Mouse (Mus musculus) left cerebral cortex, postnatal 4 days (tissue): ENCODE measurements around the gene Lmbr1l. TPM values are rescaled to one million over a fixed set of nuclear protein-coding genes. Genes with fewer than 3 reads are reported as not detected.
A peak's percentile ranks its signal among the peaks of the same experiment; 100 is the strongest.
"Not testable (repeated sequence)": the region's sequence is repeated elsewhere in the genome, so short reads cannot be mapped to it uniquely, and the experiment has no call there.

Source experiments
- DNase-seq: peaks from one replicate; pipeline ENCODE4 v3.0.0-alpha.2; 2022
- intact Hi-C: fragments of 180-260 bp; cut with DNase I; formaldehyde crosslinking; loops from one replicate; pipeline ENCODE4 v1.15.1; 2025
- total RNA-seq, 2 experiments: library from RNA; stranded (reverse); gene quantifications; 2 replicates each; pipeline ENCODE4 v1.2.3; 2021

Lmbr1l gene
- total RNA-seq: 10 to 100 TPM; 31.4 to 42.2 TPM

DNA sequence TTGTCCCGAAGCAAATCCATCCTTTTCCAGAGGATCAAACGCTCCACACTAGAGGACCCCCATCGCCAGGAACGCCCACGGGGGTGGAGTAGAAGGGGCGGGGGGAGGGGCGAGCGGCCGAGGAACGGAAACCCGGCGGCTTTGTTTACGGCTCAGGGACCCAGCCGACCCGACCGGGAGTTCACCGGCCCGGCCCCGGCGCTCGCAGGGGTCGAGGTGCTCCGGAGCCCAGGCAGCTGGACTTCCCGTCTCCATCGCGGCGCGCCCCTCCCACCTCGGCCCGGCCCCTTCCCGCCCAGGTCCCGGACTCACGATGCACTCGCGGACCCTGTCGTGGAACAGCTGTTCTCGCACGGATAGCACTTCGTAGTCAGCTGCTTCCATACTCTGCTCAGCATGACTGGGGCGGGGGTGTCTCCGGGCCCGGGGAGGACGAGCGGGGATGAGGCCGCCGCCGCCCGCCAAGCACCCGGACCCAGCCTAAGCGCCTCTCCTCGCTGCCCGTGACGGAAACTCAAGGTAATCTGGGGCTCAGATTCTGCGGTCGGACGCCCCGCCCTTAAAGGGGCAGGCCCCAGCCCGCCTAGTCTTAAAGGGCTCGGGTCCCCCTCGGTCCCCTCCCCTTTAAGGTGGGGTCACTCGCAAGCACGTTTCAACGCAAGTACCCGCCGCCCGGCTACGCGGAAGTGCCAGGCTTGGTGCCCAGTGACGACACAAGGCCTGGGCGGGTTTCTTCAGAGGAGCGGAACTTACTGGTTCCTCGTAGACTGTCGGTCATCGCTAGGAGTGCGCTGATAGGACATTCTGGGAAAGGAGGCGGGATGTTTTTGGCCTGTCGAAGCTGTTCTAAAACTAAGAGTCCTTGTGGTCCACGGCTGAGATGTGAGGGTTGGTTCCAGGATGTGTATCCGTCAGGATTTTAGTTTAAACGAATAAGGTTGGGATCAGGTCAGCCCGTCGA is at the start of gene Lmbr1l:
Lmbr1l (minus strand) TSS at position 694 of the 961 bp plus-strand sequence.
- intact Hi-C loops: loop anchor here (5.0 kb wide), 1 partner anchor 36 kb away; no protein-coding TSS in a partner anchor

DNA sequence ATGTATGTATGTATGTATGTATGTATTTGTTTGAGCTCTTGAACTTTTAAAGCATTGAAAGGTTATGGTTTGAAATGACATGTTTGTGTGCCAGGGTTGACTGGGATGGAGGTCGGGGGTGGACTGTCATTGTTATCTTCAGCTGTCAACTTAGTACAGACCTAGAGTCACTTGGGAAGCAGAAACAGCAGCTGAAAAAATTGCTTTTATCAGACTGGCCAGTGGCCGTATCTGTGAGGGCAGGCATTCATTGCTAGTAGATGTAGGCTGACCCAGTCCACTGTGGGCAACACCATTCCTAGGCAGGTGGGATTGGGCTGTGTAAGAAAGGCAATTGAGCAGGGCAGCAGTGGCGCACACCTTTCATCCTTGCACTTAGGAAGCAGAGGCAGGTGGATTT is 41.5 kb upstream of the Lmbr1l start:
- no peak for DNase-seq
- intact Hi-C loops: no loop called here

More for the DNA sequence above, at the start of gene Lmbr1l:
- peak; percentile 99 for DNase-seq

DNA sequence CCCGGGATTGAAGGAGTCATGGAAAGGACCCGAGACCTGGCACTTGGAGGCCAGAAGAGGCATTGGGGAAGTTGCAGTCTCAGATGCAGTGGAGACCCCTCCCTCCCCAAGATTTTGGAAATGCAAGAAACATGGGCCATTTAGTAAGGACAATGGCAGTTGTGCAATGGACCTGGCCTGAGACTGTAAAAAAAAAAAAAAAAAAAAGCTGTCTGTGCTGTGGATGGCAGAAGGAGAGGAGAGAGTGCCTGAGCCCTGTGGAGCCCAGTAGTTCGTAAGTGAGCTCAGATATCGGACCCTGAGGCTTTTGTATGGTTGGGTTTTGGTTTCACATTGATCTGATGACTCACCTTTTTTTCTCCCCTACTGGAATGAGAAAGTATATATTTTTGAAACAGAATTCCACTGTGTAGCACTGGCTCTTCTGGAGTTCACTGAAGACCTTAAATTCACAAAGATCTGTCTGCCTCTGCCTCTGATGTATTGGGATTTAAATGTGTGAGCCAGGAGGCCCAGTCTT is 40.9 kb upstream of the Lmbr1l start:
- intact Hi-C loops: no loop called here
- DNase-seq: no peak

DNA sequence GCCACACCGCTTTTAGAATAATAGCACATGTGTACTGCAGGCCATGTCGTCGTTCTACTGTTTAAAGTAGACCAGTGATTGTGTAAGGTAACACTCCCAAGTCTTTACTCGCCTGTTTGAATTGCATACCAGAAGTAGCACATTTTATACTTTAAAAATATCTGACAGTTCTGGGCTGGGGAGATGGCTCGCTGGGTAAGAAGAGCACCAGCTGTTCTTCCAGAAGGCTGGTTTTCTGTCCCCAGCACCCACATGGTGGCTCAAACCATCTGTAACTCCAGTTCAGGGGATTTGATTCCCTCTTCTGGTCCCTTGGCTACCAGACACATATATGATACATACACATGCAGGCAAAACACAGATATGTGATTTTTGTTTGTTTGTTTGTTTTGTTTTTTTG is 39.4 kb upstream of the Lmbr1l start:
- no peak for DNase-seq
- intact Hi-C loops: no loop called here

DNA sequence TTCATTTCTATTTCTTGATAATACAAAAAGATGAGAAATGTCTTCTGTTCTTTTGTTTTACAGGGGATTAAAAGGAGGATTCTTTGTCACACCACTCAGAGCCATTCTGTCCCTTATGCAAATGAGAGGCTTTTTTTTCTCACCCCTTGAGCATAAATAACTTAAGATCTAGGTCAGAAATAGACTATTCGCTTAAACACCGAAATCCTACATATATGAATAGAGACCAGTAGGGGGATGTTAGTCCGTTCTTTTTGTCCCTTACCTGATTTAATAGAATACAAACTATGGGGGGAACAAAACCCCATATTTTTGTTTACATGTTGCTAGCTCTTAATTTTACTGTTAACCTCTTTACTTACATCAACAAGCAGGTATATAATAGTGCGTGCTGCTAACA is 38.0 kb upstream of the Lmbr1l start:
- intact Hi-C loops: no loop called here
- DNase-seq: no peak

DNA sequence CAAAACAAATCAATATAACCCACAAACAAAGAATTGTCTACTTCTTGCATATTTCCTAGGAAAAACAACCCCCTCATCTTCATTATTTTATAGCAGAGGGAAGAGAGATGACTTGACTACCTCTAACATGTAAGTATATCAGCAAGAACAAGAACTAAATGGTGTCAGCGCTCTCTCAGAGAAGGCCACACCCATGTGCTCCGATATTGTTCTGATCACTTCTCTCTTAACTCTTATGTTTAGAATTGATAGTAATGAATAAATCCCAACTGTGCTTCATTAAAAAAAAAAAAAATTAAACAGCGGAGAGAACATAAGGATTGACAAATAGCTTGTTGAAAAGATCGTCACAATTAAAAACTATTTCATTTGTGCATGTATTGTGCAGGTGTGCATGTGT is 37.3 kb upstream of the Lmbr1l start:
- no peak for DNase-seq
- intact Hi-C loops: no loop called here

DNA sequence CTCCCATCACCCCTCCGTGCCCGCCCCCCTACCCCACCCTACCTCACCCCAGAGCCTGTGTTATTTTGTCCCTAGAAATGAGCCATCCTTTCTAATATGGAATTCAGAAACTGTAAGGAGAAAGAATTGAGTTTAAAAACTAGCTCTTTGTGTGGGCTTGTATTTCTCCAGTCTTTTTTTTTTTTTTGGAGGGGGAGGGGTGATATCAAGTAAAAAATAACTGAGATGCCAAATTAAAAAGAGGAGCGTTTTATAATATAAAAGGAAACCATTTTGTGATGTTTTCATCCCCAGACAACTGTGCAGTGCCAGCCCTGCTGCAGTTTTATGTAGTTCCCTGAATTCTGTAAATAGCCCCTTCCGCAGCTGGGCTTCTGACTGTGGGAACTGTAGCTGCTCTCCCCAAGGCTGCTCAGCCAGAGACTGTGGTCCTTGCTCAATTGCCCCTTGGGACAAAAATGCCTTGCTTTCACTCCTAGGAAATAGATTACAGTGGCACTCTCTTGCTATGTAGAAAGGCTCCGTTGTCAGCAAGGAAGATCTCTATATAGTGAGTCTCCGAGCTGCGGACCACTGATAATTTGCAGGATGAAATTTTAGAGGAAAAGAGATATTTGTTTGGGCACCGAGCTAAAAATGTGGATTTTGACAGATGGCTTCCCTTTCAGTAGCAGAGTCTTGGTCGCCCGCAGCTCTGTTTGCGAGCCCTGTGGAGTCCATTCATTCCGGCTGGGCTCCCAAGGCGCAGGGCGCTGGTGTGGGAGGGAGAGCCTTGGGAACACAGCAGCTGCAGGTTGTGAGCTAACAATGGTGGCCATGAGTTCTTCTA is 36.6 kb upstream of the Lmbr1l start:
- intact Hi-C loops: no loop called here
- DNase-seq: peak; percentile 66

DNA sequence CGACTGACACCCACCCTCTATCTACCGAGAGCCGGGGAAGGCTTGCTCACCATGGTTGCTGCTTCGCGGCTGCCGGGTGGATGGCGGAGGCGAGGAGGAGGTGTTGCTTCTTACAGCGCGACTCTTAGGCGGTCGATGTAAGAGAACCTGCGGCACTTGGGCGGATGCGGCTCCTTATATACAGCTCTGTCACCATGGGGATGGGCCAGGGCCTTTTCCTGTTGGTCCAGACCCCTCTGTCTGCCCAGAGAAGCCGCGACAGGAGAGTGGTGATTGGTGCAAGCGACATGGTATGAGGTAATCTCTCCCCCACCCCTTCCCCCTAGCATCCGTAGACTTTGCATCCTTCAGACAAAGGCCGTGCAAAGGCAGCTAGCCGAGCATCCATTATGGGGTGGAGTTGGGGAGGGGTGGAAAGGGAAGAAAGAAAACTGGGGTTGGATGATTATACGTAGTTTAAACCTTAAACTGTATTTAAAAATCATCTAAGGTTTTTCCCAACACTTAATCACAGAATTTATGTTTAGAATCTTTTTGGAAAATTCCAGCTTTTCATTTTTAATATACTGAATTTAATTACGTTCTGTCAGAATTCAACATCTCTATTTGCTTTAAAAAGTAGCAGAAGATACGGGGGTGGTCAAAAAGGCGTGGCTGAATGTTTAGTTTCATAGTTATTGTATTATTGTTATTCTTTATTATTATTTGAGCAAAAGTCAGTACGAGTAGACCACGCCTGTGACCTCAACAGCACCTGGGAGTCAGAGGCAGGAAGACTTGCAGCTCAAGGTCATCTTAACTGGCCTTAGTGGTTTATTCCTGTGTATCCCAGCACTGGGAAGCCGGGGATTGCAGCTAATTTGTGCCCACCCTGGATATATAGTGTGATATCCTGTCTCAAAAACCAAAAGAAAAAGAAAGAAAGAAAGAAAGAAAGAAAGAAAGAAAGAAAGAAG is 35.6 kb upstream of the Lmbr1l start, which contains the start of the genes Gm49450 and Tuba1a:
Gm49450 (minus strand) TSS at position 151 of the 956 bp plus-strand sequence.
Tuba1a (minus strand) TSS at position 303 of the 956 bp plus-strand sequence.
- intact Hi-C loops: loop anchor here (2.0 kb wide), 2 partner anchors 31 to 39 kb away; no protein-coding TSS in a partner anchor
- peak; percentile 98 for DNase-seq

DNA sequence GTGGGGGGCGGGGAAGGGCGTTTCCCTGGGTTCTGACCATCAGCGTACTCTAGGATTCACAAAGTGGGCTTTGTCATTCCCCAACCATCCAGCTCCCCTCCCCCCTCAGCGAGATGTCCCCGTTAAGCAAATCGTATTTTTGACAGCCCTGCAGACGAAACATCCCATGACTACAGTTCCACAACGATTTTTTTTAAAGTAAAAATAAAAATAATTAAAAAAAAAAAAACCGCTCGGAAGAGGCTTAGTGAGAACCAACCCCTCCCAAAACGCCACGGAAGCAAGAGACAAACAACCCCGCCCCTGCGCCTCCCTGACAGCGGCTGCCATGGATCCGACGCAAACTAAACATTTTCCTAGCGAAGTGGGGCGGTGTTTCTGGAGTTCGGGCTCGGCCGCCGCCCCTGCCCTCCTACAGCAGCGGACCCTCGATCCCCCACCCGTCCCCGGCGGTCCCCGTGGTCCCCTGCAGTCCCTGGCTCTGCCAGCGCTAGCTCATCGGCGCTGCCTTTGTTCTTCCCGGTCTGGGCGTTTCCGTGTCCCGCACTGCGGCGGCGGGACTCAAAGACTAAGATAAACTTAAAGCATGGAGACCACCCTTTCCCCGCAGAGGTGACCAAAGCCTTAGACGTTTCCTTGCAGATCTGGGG is 34.8 kb upstream of the Lmbr1l start:
- intact Hi-C loops: loop anchor here (2.0 kb wide), 2 partner anchors 32 to 40 kb away; no protein-coding TSS in a partner anchor
- peak; percentile 80 for DNase-seq

DNA sequence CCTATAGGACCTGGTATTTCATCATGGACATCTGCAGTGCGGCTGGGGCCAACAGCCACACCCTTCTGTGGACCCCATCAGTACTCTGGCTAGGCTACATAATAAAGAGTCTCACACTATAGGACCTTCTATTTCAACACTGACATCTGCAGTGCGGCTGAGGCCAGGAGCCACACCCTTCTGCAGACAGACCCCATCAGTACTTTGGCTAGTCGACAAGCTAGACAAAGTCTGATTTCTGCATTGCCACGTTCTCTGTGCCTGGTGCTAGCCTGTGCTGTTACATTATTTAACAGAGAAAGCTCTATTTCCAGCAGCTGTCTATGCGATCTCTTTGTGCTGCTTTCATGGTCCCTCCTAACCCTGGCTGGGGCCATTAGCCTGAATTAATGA is 34.0 kb upstream of the Lmbr1l start:
- DNase-seq: no peak
- intact Hi-C loops: loop anchor here (2.0 kb wide), 2 partner anchors 33 to 41 kb away; no protein-coding TSS in a partner anchor

DNA sequence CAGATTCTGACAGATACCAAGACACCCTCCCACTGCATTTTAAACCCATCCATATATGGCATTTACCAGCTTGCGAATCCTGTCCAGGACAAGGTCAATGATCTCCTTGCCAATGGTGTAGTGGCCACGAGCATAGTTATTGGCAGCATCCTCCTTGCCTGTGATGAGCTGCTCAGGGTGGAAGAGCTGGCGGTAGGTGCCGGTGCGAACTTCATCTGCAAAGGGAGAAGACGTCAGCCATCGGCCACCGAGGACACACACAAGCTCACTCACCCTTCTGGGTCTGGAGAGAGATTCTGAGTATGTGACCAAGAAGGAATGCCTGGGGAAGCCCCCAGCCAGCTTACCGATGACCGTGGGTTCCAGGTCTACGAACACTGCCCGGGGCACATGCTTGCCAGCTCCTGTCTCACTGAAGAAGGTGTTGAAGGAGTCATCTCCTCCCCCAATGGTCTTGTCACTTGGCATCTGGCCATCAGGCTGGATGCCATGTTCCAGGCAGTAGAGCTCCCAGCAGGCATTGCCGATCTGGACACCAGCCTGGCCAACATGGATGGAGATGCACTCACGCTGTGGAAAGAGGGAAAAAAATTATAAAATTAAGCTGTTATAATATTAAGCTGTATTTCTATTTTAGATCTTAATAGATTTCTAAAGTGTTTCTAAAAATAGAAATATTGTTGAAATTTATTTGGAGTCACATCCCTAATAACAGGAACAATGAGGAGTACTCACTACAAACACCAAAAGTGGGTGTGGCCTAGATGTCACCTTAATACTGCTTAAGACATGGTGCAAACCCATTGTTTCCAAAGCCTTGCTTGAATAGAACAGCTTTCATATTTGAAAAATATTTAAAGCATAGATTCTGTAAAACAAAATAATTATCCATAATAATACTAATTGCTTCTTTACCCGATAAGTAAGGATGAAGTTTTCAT is 33.4 kb upstream of the Lmbr1l start:
- intact Hi-C loops: loop anchor here (2.0 kb wide), 2 partner anchors 33 to 41 kb away; no protein-coding TSS in a partner anchor
- not testable (repeated sequence) for DNase-seq

DNA sequence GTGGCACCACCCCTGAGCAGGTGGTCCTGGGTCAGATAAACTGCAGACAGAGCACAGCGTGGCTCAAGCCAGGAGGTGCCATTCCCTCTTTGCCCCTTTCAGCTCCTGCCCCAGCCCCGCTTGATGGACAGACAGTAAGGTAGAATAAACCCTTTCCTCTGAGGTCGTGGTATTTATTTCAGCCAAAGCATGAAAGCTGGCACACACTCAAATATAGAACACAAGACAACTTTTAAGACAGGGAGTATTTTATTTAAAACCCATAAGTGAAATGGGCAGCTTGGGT is 31.5 kb upstream of the Lmbr1l start:
- intact Hi-C loops: no loop called here

DNA sequence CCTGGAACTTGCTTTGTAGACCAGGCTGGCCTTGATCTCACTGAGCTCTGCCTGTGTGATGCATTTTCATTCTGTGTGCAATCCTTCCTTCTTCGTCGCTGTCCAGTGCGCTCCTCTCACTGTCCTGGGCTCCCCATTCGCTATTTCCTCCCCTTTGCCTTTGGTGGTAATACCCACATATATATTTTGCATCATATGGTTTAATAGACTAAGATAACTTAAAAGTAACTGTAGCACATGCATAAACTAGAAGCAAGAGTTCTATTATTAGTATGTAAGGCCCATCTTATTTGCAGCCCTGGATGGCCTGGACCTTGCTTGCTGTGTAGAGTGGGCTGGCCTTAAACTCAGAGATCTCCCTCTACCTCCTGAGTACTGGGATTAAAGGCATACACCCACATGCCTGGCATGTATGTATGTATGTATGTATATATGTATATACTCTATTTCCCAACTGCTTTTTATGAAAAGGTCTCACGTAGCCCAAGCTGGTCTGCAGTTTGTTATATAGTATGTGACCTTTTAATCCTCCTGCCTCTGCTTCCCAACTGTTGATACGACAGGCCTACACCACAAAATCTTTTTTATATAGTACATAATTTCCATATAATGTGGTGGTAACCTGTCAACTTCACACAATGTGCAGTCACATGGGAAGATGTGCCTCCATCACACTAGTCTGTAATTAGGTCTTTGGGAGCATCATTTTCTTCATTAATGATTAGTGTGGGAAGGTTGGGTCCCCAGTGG is 31.0 kb upstream of the Lmbr1l start:
- DNase-seq: no peak
- intact Hi-C loops: no loop called here

More for the DNA sequence above, 31.5 kb upstream of the Lmbr1l start:
- DNase-seq: no peak

DNA sequence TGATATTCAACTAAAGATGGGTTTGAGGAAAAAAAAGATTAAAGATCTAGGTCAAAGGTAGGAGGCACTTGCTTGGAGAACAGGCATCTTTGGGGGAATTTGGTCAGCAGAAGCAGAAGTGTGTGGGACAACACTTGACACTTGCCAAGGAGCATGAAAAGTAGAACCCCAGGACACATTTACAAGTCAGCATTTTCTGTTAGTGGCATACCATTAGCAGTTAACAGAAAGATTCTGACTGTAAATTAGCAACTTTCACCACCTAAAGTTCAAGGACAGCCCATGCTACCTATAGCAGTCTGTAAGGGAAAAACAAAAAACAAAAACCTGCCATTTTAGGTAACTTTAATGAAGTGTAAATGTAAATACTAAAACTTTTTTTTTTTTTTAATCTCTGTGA is 30.4 kb upstream of the Lmbr1l start:
- intact Hi-C loops: no loop called here
- no peak for DNase-seq

DNA sequence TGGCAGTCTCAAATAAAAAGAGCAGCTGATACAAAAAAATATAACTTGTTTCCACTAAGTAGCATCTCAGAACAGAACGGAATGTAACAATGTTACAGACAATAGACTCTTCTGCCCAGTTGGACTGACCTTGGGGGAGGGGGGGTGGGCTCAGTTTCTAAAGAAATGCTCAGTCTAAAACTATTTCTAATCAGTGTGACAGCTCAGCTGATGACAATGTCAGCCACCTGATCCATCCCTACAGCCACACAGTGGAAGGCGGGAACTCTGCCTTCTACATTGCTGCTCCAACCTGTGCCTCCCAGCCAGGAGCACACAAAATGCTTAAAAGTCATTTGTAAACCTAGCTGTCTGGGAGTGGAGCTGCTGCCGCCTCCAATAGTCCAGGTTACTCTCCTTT is 29.9 kb upstream of the Lmbr1l start:
- intact Hi-C loops: no loop called here
- DNase-seq: no peak

DNA sequence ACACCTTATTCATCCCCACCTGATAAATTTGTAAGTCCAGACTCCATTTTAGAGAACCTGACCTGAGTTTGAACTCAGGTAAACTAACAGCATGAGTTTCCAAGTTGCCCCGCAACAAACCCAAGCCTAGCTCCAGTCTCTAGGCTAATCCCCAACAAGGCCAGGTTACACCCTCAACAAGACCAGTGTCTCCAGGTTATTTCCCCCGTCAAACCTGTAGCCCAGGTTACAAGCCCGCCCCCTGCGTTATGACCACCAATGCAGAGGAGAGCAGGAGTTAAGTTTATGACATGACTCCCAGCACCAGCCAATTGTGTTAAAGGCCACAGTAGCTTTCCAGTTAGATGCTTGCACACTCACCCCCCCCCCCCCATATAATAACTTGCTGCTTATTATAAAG is 25.1 kb upstream of the Lmbr1l start:
- DNase-seq: no peak
- intact Hi-C loops: no loop called here

DNA sequence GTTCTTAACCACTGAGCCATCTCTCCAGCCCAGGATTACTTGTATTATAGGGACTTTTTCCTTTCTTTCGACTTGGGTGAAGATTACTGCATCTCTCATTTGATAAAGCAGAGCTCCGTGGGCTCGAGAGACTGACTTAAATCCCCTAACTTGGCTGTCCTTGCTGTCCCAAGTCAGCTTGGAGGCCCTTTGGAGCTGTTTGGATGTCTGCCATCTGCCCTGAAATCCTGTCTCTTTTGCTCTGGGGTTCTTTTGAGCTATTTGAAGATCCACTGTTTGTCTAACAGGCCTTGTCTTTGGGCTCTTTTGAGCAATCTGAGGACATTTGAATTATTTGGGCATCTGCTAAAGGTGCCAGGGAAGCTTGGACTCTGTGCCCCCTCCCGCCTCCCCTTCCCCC is 24.1 kb upstream of the Lmbr1l start:
- intact Hi-C loops: no loop called here

DNA sequence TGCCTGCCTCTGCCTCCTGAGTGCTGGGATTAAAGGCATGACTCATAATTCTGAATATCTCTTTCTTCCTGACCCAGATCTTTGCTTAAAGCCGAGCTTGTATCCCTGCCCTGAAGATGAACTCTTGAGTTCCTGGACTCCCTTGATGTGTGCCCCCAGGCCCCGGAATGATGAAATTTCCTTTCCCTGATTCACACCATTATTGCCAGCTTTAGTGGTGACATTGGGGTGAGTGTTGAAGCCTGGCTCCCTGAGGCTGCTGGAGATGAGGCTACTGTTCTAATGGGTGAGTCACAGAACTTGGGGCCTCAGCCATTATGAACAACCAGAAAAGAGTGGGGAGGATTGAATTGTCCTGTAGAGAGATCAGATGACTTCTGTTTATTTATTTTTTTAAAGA is 23.5 kb upstream of the Lmbr1l start:
- intact Hi-C loops: no loop called here
- no peak for DNase-seq

More for the DNA sequence above, 24.1 kb upstream of the Lmbr1l start:
- no peak for DNase-seq
